Mouse (Mus musculus) liver, adult 10 weeks (tissue): ENCODE data around the gene Msx3. TPM values are rescaled to one million over a fixed set of nuclear protein-coding genes. Genes with fewer than 3 reads are reported as not detected.

Source experiments
- polyA plus RNA-seq: library from polyadenylated mRNA; stranded (reverse); fragments of 350-450 nt; fragmentation: Illumina TruSeq; extraction: RNeasy Lipid Tissue Mini Kit (QIAGEN cat#74804); gene quantifications from one replicate; pipeline ENCODE4 v1.2.3, GENCODE M21; 2014; ENCODE audit warnings: low read depth, low replicate concordance

Msx3 gene
- not detected for polyA plus RNA-seq

DNA sequence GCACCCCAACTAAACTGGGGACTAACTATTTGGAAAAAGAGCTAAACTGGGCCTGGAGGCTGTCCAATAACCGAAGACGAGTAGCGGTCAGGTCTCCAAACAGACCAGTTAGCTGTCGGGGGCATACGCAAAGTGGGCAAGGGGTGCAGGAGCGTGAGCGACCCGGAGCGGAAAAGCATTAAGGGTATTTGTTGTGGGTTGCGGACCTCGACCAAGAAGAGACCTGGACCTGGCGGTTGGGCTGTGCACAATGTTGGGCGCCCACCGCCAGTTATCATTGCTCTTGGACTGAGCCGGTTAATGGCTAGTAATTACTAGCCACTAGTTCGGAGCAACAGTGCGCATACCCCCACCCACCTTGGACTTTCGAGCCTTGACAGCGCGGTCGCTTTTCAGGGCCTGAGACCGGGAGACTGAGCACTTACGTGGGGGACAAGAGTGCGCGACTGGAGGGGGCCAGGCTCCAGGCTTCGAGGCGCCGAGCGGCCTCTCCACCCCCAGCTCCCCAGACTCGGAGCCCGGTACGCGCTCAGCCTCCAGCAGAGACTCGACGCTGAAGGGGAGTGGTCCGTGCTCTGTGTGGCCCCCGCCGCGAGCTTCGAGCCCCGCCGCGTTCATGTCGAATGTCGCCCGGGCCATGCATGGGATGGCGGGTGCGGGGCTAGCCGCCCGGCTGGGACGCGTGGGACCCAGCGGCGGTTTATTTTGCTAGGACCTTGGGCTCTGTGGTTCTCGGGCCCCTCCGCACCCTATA, at the start of gene Msx3:
Msx3 (minus strand) TSS at position 729 of the 754 bp plus-strand sequence.

DNA sequence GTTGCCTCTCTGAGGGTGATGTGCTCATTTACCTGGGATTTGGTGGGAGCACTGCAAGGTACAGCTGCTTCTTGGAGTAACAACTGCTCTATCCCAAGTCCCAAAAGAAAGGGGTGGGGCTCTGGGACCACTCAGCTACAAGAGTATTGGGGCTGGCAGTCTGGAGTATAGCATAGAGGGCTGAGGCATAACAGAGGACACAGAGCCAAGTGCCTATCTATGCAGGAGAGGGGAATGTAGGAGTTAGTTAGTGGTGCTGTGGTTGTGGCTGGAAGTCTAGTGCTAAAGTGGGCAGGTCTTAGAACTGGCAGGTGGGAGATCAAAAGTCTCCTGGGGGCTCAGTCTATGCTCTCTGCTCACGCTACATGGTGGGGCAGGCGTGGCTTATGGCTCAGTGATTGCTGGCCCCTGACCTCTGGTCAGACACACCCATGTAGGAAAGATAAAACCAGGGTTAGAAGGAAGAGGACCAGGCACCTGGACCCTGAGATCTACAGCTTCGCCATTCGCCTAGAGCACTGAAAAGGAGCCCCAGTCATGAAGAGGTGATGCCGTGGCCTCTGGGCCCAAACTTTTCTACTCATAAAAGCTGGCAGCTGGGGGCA, 44.1 kb upstream of the Msx3 start, which contains the start of gene Prap1:
Prap1 (plus strand) TSS at position 472 of the 605 bp plus-strand sequence.

DNA sequence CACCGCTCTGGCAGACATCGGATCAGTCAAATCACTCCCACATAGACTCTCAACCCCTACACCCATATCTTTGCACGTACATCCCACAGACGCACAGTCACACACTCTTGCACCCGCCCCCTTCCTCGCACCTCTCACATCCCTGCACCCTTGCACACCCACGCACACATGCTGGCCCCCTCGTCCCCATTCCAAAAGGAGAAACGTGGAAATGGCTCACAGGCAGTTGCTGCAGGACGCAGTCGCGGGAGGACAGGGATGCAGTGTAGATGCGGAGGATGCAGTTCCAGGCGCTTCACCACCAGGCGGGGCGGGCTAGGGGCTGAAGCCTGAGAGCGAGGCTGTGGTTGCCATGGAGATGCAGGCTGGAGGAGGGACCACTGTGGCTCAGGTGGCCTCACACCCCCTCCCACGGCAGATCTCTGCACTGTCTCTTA, 33.4 kb upstream of the Msx3 start, which contains the start of gene Caly:
Caly (minus strand) TSS at position 307 of the 437 bp plus-strand sequence.

DNA sequence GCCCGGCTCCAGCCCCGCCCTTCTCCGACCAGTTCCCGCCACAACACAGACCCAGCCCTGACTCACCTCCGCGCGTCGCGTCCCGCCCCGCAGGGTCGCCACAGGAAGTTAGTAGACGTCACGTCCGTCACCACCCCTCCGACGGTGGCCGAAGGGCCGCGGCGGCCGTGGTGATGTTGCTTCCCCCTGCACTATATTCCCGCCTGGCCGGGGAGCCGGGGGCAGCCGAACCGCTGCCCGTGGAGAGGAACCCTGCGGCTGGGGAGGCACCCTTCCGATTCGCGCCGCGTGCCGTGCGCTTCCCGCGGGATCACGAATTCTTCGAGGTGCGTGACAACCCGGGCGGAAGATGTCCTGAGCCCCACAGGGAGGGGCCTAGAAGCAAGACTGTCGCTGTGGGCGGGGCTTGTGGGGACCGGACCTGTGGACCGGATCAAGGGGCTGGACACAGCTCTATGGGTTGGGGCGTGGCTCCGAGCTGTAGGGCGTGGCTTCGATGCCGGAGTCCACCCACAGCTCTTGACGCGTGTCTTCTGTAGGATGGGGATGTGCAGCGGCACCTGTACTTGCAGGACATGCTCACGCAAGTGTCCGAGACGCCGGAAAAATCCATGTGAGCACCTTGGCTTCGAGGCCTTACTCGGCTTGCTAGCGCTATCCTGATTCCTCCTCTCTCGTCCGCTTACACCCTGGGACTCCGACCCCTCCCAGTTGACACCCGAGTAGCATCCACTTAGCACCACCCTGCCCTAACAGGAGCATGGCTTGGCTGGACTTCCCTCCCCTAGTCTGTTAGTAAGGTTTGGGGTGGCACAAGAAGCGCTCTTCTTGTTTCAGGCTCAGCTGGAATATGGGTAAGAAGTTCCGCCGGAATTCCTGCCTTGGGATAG, 12.4 kb downstream of the Msx3 start, which contains the start of the genes Zfp511 and Tubgcp2:
Zfp511 (plus strand) TSS at position 111 of the 890 bp plus-strand sequence.
Tubgcp2 (minus strand) TSS at position 389 of the 890 bp plus-strand sequence.

Other genes with a start within 250 kb of the Msx3 start
- gene Adgra1, start 214.9 kb downstream of the Msx3 start, polyA plus RNA-seq, result not detected
- gene Kndc1, start 154.4 kb downstream of the Msx3 start, polyA plus RNA-seq, result not detected
- not detected for gene Utf1, start 105.3 kb downstream of the Msx3 start, polyA plus RNA-seq
- gene 6430531B16Rik, start 70.3 kb downstream of the Msx3 start, polyA plus RNA-seq, result not detected
- gene Adam8, start 56.5 kb downstream of the Msx3 start, polyA plus RNA-seq, result not detected
- gene Zfp511, start 12.7 kb downstream of the Msx3 start, polyA plus RNA-seq, result 5.6 TPM
- 8.4 TPM for gene Tubgcp2, start 12.4 kb downstream of the Msx3 start, polyA plus RNA-seq
- not detected for gene Caly, start 33.5 kb upstream of the Msx3 start, polyA plus RNA-seq
- not detected for gene Prap1, start 44.3 kb upstream of the Msx3 start, polyA plus RNA-seq
- gene Fuom, start 53.4 kb upstream of the Msx3 start, polyA plus RNA-seq, result 20.7 TPM
- gene Paox, start 66.7 kb upstream of the Msx3 start, polyA plus RNA-seq, result 26.3 TPM
- 196 TPM for gene Echs1, start 67.4 kb upstream of the Msx3 start, polyA plus RNA-seq
- 6.2 TPM for gene Mtg1, start 88.5 kb upstream of the Msx3 start, polyA plus RNA-seq
- gene Sprn, start 105.8 kb upstream of the Msx3 start, polyA plus RNA-seq, result 0.95 TPM
- gene Olfr522, start 115.7 kb upstream of the Msx3 start, polyA plus RNA-seq, result not detected
- gene Olfr523, start 124.1 kb upstream of the Msx3 start, polyA plus RNA-seq, result not detected
- not detected for gene Olfr524, start 156.9 kb upstream of the Msx3 start, polyA plus RNA-seq
- not detected for gene Cd163l1, start 169.2 kb upstream of the Msx3 start, polyA plus RNA-seq
- not detected for gene 5830411N06Rik, start 198.2 kb upstream of the Msx3 start, polyA plus RNA-seq